Mouse (Mus musculus): Measurements from ENCODE around the gene Slc22a23. TPM values are rescaled to one million over a fixed set of nuclear protein-coding genes. Genes with fewer than 3 reads are reported as not detected.

Slc22a23 gene
- total RNA-seq, 2 experiments from 2014 or later: 52.4 to 55.5 TPM

GRCm38 (mm10) chr13:34294212-34294611, 50.8 kb downstream of the Slc22a23 start:
- Histone ChIP-seq H3K4me3 (no peak overlapping the region), H3K27ac (no peak overlapping the region)
- DNase-seq (ENCODE audit: extremely low spot score in 1 of 2, low spot score in 2 of 2): no peak
- intact Hi-C loops (cut with DNase I): loop anchor here (2.0 kb wide), 1 partner anchor 19 kb away; no protein-coding TSS in a partner anchor
- peak; percentile 13 for TF ChIP-seq CTCF (IDR thresholded peaks at IDR 0.05)

- no peak for DNase-seq (ENCODE audit: extremely low spot score in 1 of 2, low spot score in 2 of 2)
- Histone ChIP-seq H3K27ac (no peak overlapping the region), H3K4me3 (no peak overlapping the region)
- intact Hi-C loops (cut with DNase I): no loop called here
- TF ChIP-seq CTCF (IDR thresholded peaks at IDR 0.05): no peak
These were observed 52.9 kb downstream of the Slc22a23 start for GRCm38 (mm10) chr13:34292042-34292441.

GRCm38 (mm10) chr13:34290346-34290745, 54.6 kb downstream of the Slc22a23 start:
- DNase-seq (ENCODE audit: extremely low spot score in 1 of 2, low spot score in 2 of 2): no peak
- H3K4me3 ChIP-seq: no peak overlapping the region
- TF ChIP-seq CTCF (IDR thresholded peaks at IDR 0.05): no peak
- H3K27ac ChIP-seq: no peak overlapping the region
- intact Hi-C loops (cut with DNase I): no loop called here

GRCm38 (mm10) chr13:34289567-34289966, 55.4 kb downstream of the Slc22a23 start:
- H3K27ac ChIP-seq: no peak overlapping the region
- no peak for TF ChIP-seq CTCF (IDR thresholded peaks at IDR 0.05)
- no peak overlapping the region for H3K4me3 ChIP-seq
- DNase-seq (ENCODE audit: extremely low spot score in 1 of 2, low spot score in 2 of 2): no peak
- intact Hi-C loops (cut with DNase I): loop anchor here (5.0 kb wide), 1 partner anchor 53 kb away; no protein-coding TSS in a partner anchor

- Histone ChIP-seq H3K27ac (peak overlapping the region; percentile 33; the same call in 1 of the 2 replicates), H3K4me3 (no peak overlapping the region)
- TF ChIP-seq CTCF (IDR thresholded peaks at IDR 0.05): no peak
- DNase-seq (ENCODE audit: extremely low spot score in 1 of 2, low spot score in 2 of 2): no peak
- intact Hi-C loops (cut with DNase I): loop anchor here (5.0 kb wide), 1 partner anchor 54 kb away; no protein-coding TSS in a partner anchor
These were observed 56.9 kb downstream of the Slc22a23 start for GRCm38 (mm10) chr13:34288129-34288528.

GRCm38 (mm10) chr13:34287601-34288083, 57.3 kb downstream of the Slc22a23 start:
- no peak overlapping the region for H3K4me3 ChIP-seq
- intact Hi-C loops (cut with DNase I): loop anchor here (5.0 kb wide), 1 partner anchor 55 kb away; no protein-coding TSS in a partner anchor
- H3K27ac ChIP-seq: peak overlapping the region; percentile 33; the same call in 1 of the 2 replicates
- DNase-seq (ENCODE audit: extremely low spot score in 1 of 2, low spot score in 2 of 2): no peak
- no peak for TF ChIP-seq CTCF (IDR thresholded peaks at IDR 0.05)

GRCm38 (mm10) chr13:34281360-34281759, 63.6 kb downstream of the Slc22a23 start:
- intact Hi-C loops (cut with DNase I): no loop called here

GRCm38 (mm10) chr13:34278759-34279270, 66.2 kb downstream of the Slc22a23 start:
- no peak for TF ChIP-seq CTCF (IDR thresholded peaks at IDR 0.05)
- Histone ChIP-seq H3K27ac (peak overlapping the region; percentile 74), H3K4me3 (no peak overlapping the region)
- intact Hi-C loops (cut with DNase I): no loop called here
- DNase-seq (ENCODE audit: extremely low spot score in 1 of 2, low spot score in 2 of 2): no peak

More at GRCm38 (mm10) chr13:34281360-34281759, 63.6 kb downstream of the Slc22a23 start:
- DNase-seq (ENCODE audit: extremely low spot score in 1 of 2, low spot score in 2 of 2): no peak
- no peak overlapping the region for H3K4me3 ChIP-seq
- H3K27ac ChIP-seq: peak overlapping the region; percentile 54; the same call in 1 of the 2 replicates
- TF ChIP-seq CTCF (IDR thresholded peaks at IDR 0.05): no peak

GRCm38 (mm10) chr13:34278288-34278701, 66.7 kb downstream of the Slc22a23 start:
- no peak for TF ChIP-seq CTCF (IDR thresholded peaks at IDR 0.05)
- H3K4me3 ChIP-seq: no peak overlapping the region
- H3K27ac ChIP-seq: peak overlapping the region; percentile 74; the same call in 1 of the 2 replicates
- intact Hi-C loops (cut with DNase I): no loop called here
- DNase-seq (ENCODE audit: extremely low spot score in 1 of 2, low spot score in 2 of 2): no peak

GRCm38 (mm10) chr13:34277611-34278010, 67.4 kb downstream of the Slc22a23 start:
- H3K27ac ChIP-seq: peak overlapping the region; percentile 34; the same call in 1 of the 2 replicates
- no peak overlapping the region for H3K4me3 ChIP-seq
- no peak for TF ChIP-seq CTCF (IDR thresholded peaks at IDR 0.05)

GRCm38 (mm10) chr13:34277001-34277400, 68.0 kb downstream of the Slc22a23 start:
- peak overlapping the region; percentile 34; the same call in 1 of the 2 replicates for H3K27ac ChIP-seq

More at GRCm38 (mm10) chr13:34277611-34278010, 67.4 kb downstream of the Slc22a23 start:
- intact Hi-C loops (cut with DNase I): no loop called here
- no peak for DNase-seq (ENCODE audit: extremely low spot score in 1 of 2, low spot score in 2 of 2)

GRCm38 (mm10) chr13:34274890-34275289, 70.1 kb downstream of the Slc22a23 start:
- TF ChIP-seq CTCF (IDR thresholded peaks at IDR 0.05): no peak
- DNase-seq (ENCODE audit: extremely low spot score in 1 of 2, low spot score in 2 of 2): no peak
- H3K27ac ChIP-seq: 0 out of 2 replicates have a peak overlapping the region, but pooled peaks have one; percentile 10
- intact Hi-C loops (cut with DNase I): no loop called here
- H3K4me3 ChIP-seq: no peak overlapping the region

More at GRCm38 (mm10) chr13:34277001-34277400, 68.0 kb downstream of the Slc22a23 start:
- H3K4me3 ChIP-seq: no peak overlapping the region
- no peak for TF ChIP-seq CTCF (IDR thresholded peaks at IDR 0.05)
- intact Hi-C loops (cut with DNase I): no loop called here
- no peak for DNase-seq (ENCODE audit: extremely low spot score in 1 of 2, low spot score in 2 of 2)
